Mouse (Mus musculus) myocyte (in vitro differentiated cells): ENCODE measurements around the gene Spats1. TPM values are rescaled to one million over a fixed set of nuclear protein-coding genes. Genes with fewer than 3 reads are reported as not detected.

Experiments
- polyA plus RNA-seq: library from polyadenylated mRNA; unstranded; fragments of >200 nt; fragmentation: generic; extraction: Trizol; gene quantifications from one replicate; pipeline ENCODE4 v1.2.1, GENCODE M21; 2012; ENCODE audit warnings: missing spikeins

Gene Spats1
- polyA plus RNA-seq, 1 experiment = 0.07 TPM

Other genes with a start within 250 kb of the Spats1 start
- gene Cdc5l, start 41.7 kb downstream of the Spats1 start, polyA plus RNA-seq = 26.8 TPM
- 15.5 TPM for gene Aars2, start 31.4 kb upstream of the Spats1 start, polyA plus RNA-seq
- not detected for gene Tcte1, start 48.0 kb upstream of the Spats1 start, polyA plus RNA-seq
- 0.30 TPM for gene Tmem151b, start 74.3 kb upstream of the Spats1 start, polyA plus RNA-seq
- gene Nfkbie, start 80.3 kb upstream of the Spats1 start, polyA plus RNA-seq = 7.3 TPM
- 80.1 TPM for gene Slc35b2, start 88.5 kb upstream of the Spats1 start, polyA plus RNA-seq
- gene Hsp90ab1, start 97.9 kb upstream of the Spats1 start, polyA plus RNA-seq = 1,606 TPM
- 913 TPM for gene Slc29a1, start 124.2 kb upstream of the Spats1 start, polyA plus RNA-seq
- gene Mymx, start 126.7 kb upstream of the Spats1 start, polyA plus RNA-seq = 576 TPM
- gene Capn11, start 183.9 kb upstream of the Spats1 start, polyA plus RNA-seq = 0.38 TPM
- 276 TPM for gene Mrpl14, start 210.9 kb upstream of the Spats1 start, polyA plus RNA-seq
- gene Tmem63b, start 211.5 kb upstream of the Spats1 start, polyA plus RNA-seq = 58.4 TPM